Mouse (Mus musculus): ENCODE measurements around the gene Pld1.

Gene Pld1

DNA sequence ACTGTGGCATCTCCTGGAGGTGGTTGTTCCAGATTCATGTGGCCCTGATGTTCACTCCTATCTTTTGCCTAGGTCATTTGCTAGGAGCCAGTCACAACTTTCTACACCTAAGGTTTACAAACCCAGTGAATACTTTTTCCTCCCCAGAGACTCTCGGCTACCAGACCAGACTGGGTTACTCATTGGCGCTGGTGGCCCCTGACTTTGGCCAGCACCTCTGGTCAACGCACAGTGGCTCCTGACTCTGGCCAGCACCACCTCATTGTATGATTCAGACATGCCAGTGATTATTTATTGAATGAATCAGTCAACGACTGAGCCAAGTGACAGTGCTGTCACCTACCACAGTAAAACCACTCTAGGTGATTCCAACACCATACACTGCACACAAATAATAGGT lies 103.9 kb downstream of the Pld1 start:
- no peak for DNase-seq (ENCODE audit: low read depth, low spot score)

DNA sequence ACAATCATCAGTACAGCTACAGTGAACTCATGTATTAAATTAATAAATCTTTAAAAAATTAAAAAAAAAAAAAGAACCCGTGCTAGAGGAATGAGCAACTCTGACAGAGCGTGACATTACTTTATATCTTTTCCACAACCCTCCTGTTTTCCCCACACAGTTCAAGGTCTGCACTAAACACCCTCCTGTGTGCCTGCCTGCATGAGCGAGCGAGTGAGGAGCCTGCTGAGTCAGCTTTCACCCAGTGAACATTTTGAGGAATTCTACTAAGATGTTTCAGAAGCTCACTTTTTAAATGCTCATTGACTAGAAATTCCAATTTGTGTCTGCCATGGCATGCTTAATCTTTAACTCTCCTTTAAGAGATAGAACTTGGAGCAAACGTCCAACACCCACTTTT lies 109.1 kb downstream of the Pld1 start:
- no peak for DNase-seq (ENCODE audit: low read depth, low spot score)

DNA sequence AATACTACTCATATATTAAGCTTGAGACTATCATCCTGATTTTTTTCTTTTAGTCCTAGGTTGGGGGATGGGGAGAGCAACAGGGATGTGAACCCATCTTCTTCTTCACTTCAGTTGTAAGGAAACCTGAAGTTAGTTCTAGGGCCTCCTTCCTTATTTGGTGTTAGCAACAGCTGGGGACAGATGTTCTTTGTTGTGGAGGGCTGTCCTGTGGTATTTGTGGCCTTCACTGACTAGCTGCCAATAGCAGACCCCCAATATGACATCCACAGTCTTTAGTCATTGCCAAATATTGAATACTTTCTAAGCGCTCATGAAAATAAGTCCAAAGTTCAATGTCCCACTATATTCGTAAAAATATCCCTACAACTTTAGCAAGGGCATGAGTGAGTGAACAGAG lies 111.0 kb downstream of the Pld1 start:
- DNase-seq (ENCODE audit: low read depth, low spot score) = no peak

DNA sequence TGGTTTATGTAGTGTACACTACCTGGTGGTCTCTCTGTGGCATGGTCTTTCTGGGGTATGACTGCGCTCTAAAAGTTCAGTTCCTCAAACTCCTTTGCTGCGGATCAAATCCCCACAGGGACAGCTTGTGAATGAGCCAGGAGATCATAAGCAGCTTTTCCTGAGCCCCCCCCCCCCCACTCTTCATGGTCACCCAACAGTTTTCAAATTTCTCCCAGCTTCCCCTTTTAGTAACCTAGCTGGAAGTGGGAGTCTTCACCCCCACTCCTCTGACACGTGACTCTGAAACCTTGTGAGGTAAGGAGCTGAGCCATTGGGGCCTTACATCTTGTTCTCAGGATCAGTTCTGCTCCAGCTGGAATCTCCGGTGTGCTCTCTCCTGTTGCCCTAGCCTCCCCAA lies 114.6 kb downstream of the Pld1 start:
- DNase-seq (ENCODE audit: low read depth, low spot score) = no peak

DNA sequence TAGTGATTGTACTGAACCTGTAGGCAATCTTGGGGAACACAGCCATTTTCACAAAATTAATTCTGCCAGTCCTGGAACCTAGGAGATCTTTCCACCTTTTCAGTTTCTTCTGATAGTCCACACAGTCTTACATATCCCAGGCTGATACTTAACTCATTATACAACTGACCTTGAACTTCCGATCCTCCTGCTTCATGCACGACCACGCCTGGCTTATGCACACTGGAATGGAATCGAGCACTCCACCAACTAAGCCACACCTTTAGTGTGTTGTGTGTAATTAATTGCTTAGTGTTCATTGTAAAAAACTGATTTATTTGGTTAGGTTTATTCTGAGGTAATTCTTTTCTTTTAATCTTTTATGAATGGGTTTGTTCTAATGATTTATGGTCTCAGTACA lies 122.2 kb downstream of the Pld1 start:
- DNase-seq (ENCODE audit: low read depth, low spot score) = no peak

DNA sequence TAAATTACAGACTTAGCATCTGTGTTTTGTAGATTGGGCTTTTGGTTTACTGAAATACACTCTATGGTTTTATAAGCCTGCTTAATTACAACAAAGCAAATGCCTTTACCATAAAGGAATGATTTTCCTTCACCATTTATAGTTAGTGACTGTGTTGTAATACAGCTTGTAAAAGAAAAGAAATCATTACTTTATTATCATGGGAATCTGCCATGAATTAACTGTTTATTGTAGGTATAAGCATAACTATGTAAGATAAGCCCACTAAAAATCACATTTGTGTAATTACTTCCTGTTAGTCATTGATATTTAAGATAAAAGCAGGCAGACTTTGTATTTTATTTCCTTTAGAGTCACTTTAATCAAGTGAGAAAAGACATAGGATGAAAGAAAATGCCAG lies 122.7 kb downstream of the Pld1 start:
- no peak for DNase-seq (ENCODE audit: low read depth, low spot score)

DNA sequence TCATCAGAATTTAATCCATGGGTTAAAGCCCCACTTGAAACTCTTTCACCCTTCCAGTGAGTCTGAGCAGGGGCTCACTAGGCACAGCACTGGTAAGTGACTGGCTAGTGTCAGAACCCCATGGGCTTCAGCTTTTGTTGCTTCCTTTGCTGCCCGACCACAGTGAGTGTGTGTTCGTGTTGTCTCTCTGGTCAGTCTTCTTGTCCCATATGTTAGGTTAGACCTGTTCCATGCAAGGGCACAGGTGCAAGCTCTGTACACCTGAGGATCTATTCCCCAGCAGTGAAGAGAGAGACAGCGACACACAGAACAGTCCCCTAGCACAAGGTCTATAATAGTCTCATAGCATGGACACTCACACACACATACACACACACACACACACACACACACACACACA lies 140.7 kb downstream of the Pld1 start:
- no peak for DNase-seq (ENCODE audit: low read depth, low spot score)

DNA sequence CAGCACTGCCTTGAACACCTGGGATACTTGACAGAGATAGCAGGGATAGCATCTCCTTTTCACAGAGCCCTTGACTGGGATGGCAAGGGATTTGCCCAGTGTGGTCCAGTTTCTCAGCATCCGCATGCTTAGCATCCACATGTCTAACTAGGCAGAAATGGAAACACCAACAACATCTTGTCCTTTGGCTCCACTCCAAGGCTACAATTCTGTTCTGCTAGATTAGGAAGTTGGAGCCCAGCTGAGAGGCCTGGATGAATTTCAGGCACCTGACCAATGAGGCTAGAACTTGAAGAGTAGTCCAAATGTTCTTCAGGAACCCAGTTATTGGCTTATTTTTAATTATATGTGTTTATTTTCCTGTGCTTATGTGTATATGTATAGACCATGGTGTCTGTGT lies 141.6 kb downstream of the Pld1 start:
- DNase-seq (ENCODE audit: low read depth, low spot score) = no peak

DNA sequence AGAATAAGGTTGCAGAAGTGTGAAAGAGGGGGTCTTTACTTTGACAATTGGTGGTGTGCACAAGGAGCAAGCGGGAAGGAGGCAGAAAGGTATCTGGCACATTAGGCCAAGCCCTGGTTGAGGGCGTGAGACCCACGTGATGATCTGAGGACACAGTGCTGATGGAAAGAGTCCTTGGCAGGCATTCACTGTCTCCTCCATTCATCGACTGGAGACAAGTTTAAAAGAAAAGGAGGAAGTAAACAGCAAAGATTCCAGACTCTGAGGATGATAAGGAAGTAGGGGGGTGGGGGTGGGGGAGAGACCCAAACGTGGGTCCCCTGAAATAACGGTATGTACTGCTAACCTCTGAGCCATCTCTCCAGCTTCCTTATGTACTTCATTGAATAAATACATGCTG lies 142.5 kb downstream of the Pld1 start:
- peak; percentile 11 for DNase-seq (ENCODE audit: low read depth, low spot score)

DNA sequence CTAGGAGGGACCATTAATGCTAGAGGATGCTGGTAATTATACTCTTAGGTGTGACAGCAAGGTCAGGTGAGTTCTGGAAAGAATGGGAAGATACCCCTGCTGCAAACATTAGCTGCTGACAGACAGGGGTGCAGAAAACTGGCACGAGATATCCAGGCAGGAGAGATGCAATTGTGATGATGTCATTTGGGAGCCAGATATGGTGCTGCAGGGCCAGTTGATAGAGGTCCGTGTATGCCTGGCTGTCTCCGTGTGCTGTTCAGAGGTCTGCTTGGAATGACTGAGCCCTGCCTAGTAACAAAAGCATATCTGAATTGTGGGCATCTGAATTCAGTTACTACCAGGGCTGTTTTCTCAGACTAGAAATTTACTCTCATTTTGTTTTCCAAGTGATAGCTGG lies 144.7 kb downstream of the Pld1 start:
- no peak for DNase-seq (ENCODE audit: low read depth, low spot score)

DNA sequence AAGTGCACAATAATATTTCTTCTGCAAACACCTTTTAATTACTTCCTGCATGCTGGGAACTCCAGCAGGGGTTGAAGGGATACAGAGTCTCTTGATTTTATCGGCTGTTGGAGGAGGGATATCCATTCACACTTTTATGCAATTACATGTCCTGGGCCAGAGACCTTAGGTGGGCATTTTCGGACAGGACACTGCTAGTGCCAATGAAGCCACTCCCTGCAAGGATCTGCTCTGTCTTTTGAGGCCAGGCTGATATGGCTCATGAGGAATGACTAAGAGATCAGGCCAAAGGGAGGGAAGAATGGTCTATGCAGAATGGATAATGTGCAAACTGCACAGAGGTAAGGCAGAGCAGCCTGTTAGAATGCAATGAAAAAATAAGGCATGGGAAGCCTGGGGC lies 145.8 kb downstream of the Pld1 start:
- DNase-seq (ENCODE audit: low read depth, low spot score) = no peak

DNA sequence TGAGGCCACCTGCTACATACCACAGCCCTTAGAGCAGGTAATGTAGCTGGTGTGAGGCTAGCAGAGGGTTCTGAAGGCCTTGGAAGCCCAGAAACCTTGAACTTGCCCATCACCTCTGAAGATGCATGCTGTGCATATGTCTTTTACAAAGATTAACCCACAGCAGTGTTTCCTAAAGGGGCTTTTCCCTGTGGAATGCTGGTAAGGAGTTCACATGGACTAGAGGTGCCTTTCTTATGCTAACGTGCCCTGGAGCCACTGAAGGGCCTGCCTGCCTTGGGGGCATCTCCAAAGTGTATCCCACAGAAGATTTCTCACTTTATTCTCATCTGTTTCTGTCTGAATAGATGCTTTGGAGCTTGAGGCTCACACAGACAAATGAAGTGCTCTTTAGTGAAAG lies 152.8 kb downstream of the Pld1 start:
- no peak for DNase-seq (ENCODE audit: low read depth, low spot score)

DNA sequence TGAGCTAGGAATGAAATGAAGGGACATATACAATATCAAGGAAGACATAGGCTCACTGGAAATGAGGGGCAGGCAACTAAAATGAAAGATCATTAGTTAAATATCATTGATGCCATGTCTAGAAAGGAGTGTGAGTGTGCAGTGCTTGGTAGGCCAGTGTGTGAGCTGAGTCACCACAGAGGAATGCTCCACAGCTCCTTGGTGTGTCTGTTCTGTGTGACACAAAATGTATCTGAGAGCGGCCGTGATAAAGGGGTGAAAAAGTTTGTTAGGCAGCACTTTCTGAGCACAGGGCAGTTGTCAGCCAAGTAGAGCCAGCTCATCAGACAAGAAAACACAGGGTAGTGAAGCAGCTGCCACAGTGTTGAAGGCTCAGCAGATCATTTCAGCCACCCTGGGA lies 153.2 kb downstream of the Pld1 start:
- no peak for DNase-seq (ENCODE audit: low read depth, low spot score)

DNA sequence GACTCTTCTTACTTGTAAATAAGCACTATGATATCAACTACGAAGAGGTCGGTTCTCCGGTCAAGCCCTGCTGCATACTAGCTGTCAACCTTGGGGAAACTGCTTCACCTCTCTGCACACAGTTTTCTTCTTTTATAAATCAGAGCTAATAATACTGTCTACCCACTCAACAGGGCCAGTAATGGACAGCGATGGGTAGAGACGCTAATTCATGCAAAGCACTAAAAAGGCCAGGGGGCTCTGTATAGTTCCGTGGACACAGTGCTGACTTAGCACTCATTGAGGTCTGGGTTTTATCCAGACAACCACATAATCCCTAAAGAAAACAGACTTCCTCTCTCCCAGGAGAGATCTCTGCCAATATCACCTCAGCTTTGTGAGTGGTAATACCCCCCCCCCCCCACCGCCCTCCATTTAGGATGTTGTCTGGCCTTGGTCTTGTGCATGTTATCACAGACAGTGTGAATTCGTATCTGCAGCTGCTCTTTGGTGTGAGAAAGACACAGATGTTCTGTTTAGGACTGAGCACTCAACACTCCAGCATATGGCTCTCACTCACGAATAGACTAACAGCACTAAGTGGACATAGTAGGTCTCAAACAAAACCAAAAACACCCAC lies 155.3 kb downstream of the Pld1 start:
- DNase-seq (ENCODE audit: low read depth, low spot score) = no peak

DNA sequence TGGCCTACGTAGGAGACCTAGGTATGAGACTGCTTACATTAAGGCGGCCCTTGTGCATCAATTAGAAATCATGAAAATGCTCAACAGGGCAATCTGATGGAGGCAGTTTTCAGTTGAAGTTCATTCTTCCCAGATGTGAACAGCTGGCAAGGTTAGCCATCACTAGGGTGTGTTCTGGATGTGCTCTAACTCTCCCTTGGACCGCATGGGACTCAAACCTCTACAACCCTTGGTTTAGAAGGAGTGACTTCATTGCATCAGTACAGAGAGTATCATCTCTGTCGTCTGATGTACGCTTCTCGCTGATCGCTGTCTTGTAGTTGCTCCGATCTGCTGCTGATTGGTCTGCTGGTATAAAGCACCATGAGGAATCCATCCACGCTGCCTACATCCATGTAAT lies 157.0 kb downstream of the Pld1 start:
- DNase-seq (ENCODE audit: low read depth, low spot score) = no peak

DNA sequence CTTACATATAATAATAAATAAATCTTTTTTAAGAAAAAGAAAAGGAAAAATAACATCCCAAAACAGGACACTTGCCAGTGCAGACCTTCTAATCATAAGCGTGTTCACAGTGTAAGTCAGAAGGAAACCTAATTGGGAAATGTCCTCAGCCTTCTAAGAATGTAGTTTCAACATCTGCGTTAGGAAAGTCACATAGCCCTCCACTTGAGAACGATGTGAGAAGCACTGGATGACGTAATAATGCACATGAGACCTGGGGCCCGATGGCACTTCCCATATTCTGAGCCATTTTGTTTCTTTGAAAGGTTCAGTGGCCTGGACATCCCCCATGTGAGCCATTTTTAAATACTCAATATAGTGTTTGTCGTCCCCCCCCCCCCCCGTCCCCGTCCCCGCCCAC lies 160.7 kb downstream of the Pld1 start:
- DNase-seq (ENCODE audit: low read depth, low spot score) = no peak

DNA sequence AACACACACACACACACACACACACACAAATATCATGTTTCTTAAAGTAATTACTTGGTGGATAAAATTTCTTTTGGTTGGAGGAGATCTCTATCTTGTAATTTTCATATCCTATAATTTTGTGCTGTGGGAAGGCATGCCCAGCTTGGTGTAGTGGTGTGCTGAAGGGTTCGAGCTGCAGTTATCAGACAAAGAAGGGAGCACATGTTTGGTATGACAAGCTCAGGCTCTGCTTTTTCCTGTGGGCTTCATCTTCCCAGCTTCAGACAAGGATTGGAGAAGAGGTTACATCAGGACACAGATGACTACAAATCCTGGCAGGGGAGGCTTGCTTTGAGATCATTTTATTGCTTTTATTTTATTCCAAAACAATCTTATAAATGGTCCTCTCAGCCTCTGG lies 166.5 kb downstream of the Pld1 start:
- DNase-seq (ENCODE audit: low read depth, low spot score) = no peak

DNA sequence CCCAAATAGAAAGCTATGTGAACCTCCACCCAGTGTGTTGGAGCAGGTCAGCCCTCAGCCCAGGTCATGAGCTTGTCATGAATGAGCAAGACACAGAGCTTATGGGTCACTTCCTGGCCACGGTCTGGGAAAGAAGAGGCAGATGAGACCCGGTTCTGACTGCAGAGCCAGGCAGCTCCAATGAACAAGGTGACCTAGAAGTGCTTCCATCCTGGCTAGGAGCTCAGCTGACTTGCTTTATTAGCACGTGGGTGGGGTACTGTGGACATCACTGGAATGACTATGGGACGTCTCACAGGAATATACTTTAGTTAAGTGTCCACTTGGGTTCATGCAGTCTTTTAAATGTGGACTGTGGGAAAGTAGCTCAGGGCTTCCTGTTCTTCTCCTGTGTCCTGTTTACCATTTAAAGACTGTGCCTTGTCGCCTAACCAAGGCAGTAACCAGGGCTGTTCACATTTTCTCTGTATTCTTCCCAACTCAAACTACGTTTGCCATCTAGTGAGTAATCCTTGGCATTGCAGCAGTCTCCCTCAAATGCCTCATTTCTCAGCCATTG lies 169.0 kb downstream of the Pld1 start:
- DNase-seq (ENCODE audit: low read depth, low spot score) = peak; percentile 48

DNA sequence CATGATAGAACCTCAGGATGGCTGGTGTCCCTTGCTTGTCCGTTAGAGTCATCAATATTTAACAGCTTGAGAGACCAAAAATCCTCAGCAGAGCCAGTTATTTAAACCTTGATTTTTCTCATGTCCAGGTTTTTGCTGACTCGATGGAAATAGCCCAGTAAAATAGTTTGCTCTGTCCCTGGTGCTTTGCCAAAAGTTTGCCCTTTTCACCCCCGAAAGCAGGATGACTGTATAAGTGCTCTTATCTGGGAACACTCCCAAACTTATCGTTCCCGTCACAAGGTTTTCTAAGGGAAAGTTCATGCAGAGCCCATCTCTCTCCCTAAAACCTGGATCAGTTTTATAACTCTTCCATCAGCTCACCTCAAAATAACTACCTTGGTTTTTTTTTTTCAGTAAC lies 173.0 kb downstream of the Pld1 start:
- no peak for DNase-seq (ENCODE audit: low read depth, low spot score)

DNA sequence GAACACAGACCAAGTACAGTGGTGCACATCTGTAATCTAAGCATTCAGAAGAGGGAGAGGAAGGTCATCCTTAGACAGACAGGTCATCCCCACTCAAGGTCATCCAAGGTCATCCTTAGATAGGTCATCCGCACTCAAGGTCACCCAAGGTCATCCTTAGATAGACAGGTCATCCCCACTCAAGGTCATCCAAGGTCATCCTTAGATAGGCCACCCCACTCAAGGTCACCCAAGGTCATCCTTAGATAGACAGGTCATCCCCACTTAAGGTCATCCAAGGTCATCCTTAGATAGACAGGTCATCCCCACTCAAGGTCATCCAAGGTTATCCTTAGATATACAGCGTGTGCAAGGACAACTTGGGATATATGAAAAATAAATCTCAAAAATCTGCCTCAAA lies 175.4 kb downstream of the Pld1 start:
- no peak for DNase-seq (ENCODE audit: low read depth, low spot score)

DNA sequence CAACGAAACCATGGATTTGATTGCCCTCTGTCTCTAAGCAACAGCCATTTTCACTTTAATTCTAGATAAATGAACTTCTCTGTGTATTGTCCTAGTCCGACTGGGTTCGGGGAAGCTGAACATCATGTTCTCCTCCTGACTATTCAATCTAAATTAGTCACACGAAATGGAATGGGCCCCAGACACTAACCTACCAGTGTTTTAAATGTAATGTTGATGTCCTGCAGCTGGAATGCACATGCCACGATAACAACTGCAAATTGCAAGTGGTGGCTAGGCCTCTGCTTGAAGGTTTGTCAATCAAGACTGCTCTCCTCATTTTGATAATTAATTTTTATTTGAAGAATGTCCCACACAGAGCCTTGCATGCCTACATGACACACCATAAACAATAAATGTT lies 203.2 kb downstream of the Pld1 start:
- DNase-seq (ENCODE audit: low read depth, low spot score) = no peak

DNA sequence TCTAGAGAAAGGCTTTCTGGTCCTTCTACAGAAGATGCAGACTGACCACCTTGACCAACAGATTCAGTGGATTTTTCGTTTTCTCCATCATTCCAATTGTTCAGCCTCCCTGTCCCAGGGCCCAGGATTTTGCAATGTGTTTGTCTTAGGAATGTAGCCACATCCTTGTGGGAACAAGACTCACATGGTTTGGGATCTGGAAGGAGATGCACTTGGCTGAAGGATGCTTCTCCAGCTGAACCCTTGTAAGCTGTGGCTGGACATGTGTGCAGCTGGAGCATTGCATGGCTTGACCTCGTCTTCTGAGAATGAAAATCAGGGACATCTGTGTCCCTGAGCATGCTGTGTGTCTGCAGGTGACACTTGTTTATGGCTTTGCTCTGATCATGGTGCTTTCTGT lies 203.6 kb downstream of the Pld1 start:
- no peak for DNase-seq (ENCODE audit: low read depth, low spot score)

DNA sequence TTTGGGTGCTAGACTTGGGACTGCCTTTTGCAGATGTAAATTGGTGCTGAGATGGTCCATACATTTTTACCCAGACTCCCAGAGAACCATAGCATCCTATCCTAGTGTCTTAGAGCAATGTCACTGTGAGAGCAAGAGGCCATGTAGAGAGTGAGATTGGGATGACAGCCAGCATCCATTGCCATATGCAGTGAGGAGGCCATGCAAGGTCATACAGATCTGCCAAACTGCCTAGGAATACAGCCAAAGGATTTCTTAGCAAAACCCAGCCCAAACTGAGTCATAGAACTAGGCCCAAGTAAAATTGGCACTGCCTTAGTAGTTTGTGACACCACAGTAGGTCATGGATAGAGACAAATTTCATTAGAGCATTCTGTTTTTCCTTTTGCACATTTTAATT lies 206.2 kb downstream of the Pld1 start:
- no peak for DNase-seq (ENCODE audit: low read depth, low spot score)

DNA sequence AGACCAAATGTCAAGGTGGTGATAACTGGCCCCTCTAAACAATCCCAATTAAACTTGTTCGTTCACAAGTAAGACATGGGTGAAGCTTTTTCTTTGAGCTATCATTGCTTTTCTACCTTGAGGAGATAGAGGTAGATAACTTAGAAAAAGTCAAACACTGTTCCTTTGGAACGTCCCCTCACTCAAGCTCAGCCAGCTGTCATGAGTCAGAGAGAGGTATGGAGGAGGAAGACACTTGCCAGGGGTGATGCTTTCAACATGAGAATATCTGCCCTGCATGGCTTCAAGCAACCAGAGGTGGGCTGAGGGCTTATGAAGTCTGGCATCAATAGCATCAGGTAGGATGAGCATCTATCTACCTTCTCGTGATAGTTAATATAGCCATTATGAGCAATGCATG lies 207.0 kb downstream of the Pld1 start:
- no peak for DNase-seq (ENCODE audit: low read depth, low spot score)

Measured in telencephalon, adult 2 months (tissue).